Mouse (Mus musculus) adrenal gland, adult 8-10 months (tissue): ENCODE measurements around the gene Dok4. TPM values are rescaled to one million over a fixed set of nuclear protein-coding genes. Genes with fewer than 3 reads are reported as not detected.
"Not testable (repeated sequence)": the region's sequence is repeated elsewhere in the genome, so short reads cannot be mapped to it uniquely, and the experiment has no call there.

ENCODE experiments used
- DNase-seq: peaks from one replicate; pipeline ENCODE4 v3.0.0; 2022
- total RNA-seq, 4 experiments: library from RNA; stranded (reverse); gene quantifications; 2 replicates each; pipeline ENCODE4 v1.2.4; 2022

Dok4 gene
- total RNA-seq, 4 experiments from 2014 or later, result 6.5 to 13.8 (median 9.8) TPM

- DNase-seq, result peak; percentile 93
Observed at GRCm38 (mm10) chr8:94837662-94838574, 38.2 kb downstream of the Dok4 start, which contains the start of the genes Coq9 and Ciapin1. TSS of gene Coq9 (plus strand) at chr8:94838321. TSS of gene Ciapin1 (minus strand) at chr8:94838358.

GRCm38 (mm10) chr8:94836456-94837240 lies 39.5 kb downstream of the Dok4 start:
- DNase-seq, result no peak

GRCm38 (mm10) chr8:94835751-94836150 lies 40.4 kb downstream of the Dok4 start:
- not testable (repeated sequence) for DNase-seq

- DNase-seq, result not testable (repeated sequence)
Observed at GRCm38 (mm10) chr8:94833901-94834405, 42.2 kb downstream of the Dok4 start.

- DNase-seq, result no peak
Observed at GRCm38 (mm10) chr8:94828284-94828683, 47.8 kb downstream of the Dok4 start.

GRCm38 (mm10) chr8:94826210-94826609 lies 49.9 kb downstream of the Dok4 start:
- DNase-seq, result no peak

- DNase-seq, result no peak
Observed at GRCm38 (mm10) chr8:94825170-94825569, 51.0 kb downstream of the Dok4 start.

- no peak for DNase-seq
Observed at GRCm38 (mm10) chr8:94822637-94823560, 53.2 kb downstream of the Dok4 start.

GRCm38 (mm10) chr8:94821381-94821780 lies 54.7 kb downstream of the Dok4 start:
- no peak for DNase-seq

GRCm38 (mm10) chr8:94820553-94820952 lies 55.6 kb downstream of the Dok4 start:
- no peak for DNase-seq

GRCm38 (mm10) chr8:94819671-94820179 lies 56.4 kb downstream of the Dok4 start:
- no peak for DNase-seq

GRCm38 (mm10) chr8:94817933-94818332 lies 58.2 kb downstream of the Dok4 start:
- DNase-seq, result no peak

GRCm38 (mm10) chr8:94814556-94814955 lies 61.6 kb downstream of the Dok4 start:
- DNase-seq, result no peak

Other genes starting within 250 kb of the Dok4 start
- gene Arl2bp, start 209.7 kb downstream of the Dok4 start, total RNA-seq, result 100 to 1,000 TPM in 1 of 4 experiments, 10 to 100 TPM in 3; 72.0 to 104 (median 88.3) TPM
- gene Pllp, start 180.1 kb downstream of the Dok4 start, total RNA-seq, result 1 to 10 TPM; 1.1 to 2.2 (median 1.7) TPM
- under 1 TPM in 1 of 4 experiments, not detected in 3; 0.59 TPM for gene Ccl22, start 130.7 kb downstream of the Dok4 start, total RNA-seq
- 10 to 100 TPM; 27.2 to 62.7 (median 45.0) TPM for gene Cx3cl1, start 104.3 kb downstream of the Dok4 start, total RNA-seq
- gene Ccl17, start 65.9 kb downstream of the Dok4 start, total RNA-seq, result 1 to 10 TPM in 3 of 4 experiments, under 1 TPM in 1; 0.55 to 4.4 (median 1.7) TPM
- 100 to 1,000 TPM; 145 to 165 (median 158) TPM for gene Coq9, start 38.0 kb downstream of the Dok4 start, total RNA-seq
- gene Ciapin1, start 38.0 kb downstream of the Dok4 start, total RNA-seq, result 10 to 100 TPM; 67.0 to 99.3 (median 78.5) TPM
- 10 to 100 TPM; 55.9 to 91.6 (median 71.1) TPM for gene Polr2c, start 18.9 kb downstream of the Dok4 start, total RNA-seq
- 10 to 100 TPM in 2 of 4 experiments, 1 to 10 TPM in 2; 6.9 to 11.1 (median 8.6) TPM for gene Ccdc102a, start 41.8 kb upstream of the Dok4 start, total RNA-seq
- gene Adgrg5, start 47.4 kb upstream of the Dok4 start, total RNA-seq, result 1 to 10 TPM in 2 of 4 experiments, under 1 TPM in 2; 0.49 to 2.0 (median 0.94) TPM
- gene Adgrg1, start 98.4 kb upstream of the Dok4 start, total RNA-seq, result 10 to 100 TPM; 14.6 to 60.9 (median 38.3) TPM
- 1 to 10 TPM; 2.2 to 4.1 (median 3.1) TPM for gene Adgrg3, start 141.4 kb upstream of the Dok4 start, total RNA-seq
- not detected for gene Drc7, start 178.8 kb upstream of the Dok4 start, total RNA-seq
- gene Katnb1, start 204.9 kb upstream of the Dok4 start, total RNA-seq, result 10 to 100 TPM; 13.8 to 23.6 (median 16.1) TPM